Mouse (Mus musculus): ENCODE data around the gene Mllt3.
A peak's percentile ranks its signal among the peaks of the same experiment; 100 is the strongest.

Gene Mllt3

DNA sequence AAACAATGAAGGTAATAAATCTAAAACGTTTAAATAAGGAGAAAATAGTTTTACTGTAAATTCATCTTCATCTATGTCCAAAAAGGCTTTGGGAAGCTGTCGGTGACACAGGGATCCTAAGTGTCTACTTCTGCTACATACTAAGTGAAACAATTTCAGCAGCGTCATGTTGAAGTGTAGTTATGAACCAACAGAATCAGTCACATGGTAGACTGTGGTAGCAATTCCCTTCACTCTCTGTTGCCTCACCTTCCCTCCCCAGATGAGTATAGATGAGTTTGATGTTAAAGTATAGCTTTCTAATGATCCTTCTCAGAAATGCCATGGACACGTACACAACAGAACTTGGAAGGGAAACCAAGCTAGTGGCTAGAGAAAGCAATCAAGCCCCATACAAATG is 79.9 kb downstream of the Mllt3 start:
- DNase-seq (ENCODE audit: low read depth, low spot score), result no peak

DNA sequence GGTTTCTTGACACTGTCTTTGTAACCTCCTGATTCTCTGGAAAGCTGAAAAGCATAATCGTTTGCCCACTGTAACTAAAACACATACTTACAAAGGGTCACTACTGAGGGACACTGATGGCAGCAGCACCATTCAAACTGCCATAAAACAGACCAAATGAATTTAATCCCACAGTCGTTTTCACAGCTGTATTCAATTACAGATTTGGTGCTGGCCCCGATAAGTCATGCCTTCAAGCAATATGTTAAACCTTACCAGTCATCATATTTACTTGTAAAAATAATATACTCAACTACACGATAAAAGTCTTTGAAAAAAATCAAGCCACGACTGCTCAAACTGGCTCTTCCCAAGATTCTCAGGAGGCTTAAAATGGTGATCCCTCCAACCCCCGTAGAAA is 83.7 kb downstream of the Mllt3 start:
- no peak for DNase-seq (ENCODE audit: low read depth, low spot score)

DNA sequence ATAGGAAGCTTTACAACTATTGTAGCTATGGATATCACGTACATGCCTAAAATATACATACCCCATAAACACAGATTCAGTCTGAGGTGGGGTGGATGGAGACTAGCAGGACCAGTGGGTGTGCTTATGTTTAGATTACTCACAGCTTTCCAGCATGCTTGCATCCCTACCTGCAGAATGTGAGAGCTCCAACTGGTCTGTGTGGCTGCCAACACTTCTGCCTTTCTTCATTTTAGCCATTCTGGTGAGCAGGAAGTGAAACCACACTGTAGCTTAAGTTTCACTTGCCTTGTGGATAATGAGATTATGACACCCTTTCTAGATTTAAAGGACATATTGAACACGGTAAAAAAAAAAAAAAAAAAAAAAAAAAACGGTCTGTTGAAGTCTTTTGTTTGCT is 88.8 kb downstream of the Mllt3 start:
- DNase-seq (ENCODE audit: low read depth, low spot score), result peak; percentile 32

DNA sequence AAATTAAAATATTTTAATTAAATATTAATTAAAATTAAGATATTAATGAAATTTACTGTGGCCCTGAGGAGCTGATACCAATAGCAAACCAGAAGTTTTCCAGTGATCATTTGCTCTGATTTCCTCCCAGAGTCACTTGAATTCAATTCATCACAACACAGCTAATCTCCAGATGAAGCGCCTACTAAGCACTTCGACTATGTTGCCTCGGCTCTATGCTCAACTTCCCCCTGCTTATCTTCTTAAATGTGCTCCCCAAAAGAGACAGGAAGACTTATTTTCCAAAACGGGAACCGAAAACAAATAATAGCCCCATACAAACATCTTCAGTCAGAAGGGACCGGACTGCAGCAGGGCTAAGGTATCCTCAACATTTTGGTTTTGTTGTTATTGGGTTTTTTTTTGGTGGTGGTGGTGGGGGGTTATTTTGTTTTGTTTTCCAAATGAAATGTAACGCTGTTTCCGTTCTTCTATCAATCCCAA is 90.2 kb downstream of the Mllt3 start:
- no peak for DNase-seq (ENCODE audit: low read depth, low spot score)

DNA sequence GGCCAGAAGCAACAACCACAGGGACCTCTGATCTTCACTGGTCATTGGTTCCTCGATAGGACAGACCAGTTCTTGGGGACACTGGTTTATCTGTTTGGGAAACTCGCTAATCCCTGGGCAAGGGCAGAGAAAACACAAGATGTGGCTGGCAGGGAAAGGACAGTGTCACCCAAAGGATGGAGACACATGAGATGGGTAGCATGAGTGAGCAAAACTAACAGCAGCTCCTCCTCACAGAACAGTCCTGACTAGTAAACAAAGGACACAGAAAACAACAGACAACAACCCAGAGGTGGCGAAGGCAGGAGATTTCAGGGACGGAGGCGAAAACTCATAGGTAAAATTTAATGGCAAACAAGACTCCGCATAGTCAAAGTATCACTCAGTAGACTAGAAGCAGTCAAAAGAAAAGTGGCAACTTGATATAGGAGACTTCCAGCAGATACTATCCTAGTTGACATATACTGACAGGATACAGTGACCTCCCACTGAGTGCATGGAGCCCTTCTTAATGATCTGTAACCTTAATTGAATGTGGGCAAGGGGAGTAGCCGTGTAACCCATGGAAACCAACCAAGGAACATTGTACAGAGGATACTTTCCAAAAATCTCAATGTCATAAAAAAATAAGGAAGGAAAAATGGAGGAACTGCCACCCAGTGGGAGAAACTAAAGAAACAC is 93.5 kb downstream of the Mllt3 start:
- DNase-seq (ENCODE audit: low read depth, low spot score), result no peak

DNA sequence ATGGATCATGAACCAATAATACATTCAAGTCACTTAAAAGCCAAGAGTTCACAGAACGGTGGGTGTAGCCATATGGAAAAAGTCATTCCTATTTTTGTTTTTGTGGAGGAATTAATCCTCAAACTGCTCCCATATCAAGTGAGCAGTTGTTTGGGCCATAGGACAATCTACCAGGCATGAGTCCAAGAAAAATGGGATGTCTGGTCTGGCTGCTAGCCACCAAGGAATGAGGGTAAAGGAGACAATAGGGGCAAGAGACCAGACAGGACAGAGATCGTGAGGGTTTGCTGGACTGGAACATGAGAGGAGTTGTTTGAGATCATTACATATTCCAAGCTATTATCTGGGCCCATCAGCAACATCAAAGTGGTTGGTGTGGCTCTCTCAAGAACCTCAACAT is 96.8 kb downstream of the Mllt3 start:
- DNase-seq (ENCODE audit: low read depth, low spot score), result peak; percentile 16

DNA sequence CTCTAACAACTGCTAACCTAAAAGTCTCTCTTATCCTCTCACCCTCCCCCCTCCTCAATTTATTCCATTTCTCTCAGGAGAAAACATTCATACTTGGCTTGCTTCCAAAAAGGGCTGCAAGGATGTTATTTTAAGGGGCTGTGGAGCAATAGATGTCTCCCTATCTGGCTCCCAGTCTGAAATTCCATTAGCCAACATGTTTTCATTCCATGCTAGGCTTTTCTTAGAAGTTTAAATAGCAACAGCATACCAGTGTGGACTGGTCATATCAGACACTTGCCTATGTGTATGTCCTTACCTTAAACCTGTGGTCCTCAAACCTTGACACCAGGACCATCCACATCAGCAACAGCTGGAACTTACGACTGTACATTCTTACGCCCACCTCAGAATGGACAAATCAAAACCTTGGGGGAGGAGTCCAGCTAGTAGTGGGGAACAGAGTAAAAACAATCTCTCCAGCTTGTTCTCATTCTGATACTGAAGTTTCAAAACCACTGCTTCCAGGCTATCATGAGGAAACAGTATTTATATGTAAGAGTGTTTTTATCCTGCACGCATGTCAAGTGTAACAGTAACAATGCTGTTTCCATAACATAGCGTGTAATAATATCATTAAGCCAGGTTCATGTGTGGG is 99.3 kb downstream of the Mllt3 start:
- DNase-seq (ENCODE audit: low read depth, low spot score), result no peak

DNA sequence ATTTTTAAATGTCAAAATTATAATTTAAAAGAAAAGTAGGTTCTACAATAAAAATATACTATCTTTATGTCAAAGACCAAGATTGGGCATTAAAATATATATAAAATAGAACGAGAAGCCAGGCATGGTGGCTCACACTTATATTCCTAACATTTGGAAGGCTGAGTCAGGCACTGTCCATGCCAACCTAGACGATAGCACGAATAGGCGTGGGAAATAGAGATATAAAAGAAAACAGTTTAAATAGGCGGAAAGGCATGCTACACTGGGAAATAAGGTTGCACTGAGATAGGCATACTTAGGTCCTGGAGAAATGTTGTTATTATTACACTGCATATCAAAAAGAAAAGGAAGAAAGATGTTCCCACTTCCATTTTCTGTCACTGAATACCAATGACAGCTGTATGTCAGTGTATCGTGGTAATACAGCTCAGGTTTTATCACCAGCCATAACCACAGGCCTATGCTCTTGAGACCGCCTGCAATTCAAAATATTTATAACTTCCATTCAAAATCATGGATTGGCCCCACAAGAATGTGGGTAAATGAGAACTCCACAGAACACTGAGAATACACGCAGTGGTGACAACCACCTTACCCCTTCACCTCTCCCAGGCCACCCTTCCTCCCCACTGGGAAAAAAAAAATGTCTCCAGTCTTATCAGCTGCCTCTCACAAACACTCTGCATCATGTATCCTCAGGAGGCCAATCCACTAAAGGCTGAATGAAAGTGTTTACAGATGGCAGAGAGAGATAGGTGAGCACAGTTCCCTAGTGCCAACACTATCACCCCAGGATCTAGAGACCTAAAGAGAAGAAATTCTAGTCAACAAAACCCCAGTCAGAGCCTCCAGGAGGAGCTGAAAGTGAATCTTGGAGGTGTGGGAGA is 102.6 kb downstream of the Mllt3 start:
- DNase-seq (ENCODE audit: low read depth, low spot score), result no peak

DNA sequence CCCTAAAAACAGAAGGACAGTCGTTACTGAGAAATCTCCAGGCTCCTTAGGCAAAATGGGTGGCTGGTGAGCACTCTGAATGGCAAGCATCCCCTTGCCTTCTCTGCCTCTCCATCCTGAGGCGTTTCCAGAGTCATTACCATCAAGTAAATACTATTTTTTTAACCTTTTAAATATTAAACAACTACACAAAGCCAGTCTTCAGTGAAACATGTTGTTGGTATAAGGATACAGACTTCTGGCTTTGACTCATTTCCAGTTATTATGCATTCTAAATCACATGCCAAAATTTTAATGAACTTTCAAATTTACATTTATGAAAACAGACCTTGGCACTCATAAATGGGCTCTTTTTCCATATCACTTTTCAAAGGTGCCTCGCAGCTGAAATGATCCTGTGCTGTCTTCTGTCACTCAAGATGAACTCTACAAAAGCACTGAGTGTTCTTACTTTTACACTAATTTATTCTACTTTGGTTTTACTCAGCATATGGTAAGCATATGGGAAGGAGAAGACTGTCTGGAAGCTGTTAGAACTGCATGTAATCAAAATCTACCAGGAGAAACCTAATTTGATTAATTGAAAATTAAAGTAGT is 104.5 kb downstream of the Mllt3 start:
- no peak for DNase-seq (ENCODE audit: low read depth, low spot score)

DNA sequence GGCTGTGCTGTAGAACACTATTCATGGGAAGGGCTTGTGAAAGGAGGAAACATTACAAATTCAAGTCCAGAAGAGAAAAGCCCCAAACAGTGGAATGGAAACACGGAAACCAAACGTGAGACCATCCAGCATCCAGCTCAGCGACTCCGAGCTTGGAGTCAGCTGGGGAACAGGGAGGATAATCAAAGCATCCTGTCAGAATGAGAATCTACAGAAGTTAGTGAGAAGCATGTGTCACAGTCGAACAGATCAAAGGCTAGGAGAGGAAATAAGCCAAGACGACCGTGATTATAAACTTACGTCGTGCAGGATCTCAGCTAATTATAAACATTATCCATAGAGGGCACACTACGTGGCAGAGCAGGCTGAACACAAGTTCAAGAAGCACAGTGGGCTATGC is 105.8 kb downstream of the Mllt3 start:
- DNase-seq (ENCODE audit: low read depth, low spot score), result peak; percentile 23

DNA sequence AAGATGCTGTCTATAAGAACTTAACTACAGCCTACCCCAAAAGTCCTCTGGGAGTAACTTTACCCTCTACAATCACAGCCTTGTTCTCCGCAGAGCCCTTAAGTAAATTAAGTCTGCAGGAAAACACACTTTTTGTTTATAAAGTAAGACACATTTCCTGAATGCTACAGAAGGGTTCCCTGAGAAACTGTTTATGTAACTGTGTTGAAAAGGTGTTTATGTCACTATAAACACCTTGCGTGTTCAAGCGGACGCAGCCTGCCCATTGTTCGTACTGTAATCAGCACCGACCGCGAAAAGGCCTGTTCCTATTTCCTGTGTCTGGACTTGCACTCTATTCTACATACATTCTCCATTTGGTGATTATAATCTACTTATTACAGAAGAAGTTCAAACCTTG is 112.5 kb downstream of the Mllt3 start:
- DNase-seq (ENCODE audit: low read depth, low spot score), result no peak

DNA sequence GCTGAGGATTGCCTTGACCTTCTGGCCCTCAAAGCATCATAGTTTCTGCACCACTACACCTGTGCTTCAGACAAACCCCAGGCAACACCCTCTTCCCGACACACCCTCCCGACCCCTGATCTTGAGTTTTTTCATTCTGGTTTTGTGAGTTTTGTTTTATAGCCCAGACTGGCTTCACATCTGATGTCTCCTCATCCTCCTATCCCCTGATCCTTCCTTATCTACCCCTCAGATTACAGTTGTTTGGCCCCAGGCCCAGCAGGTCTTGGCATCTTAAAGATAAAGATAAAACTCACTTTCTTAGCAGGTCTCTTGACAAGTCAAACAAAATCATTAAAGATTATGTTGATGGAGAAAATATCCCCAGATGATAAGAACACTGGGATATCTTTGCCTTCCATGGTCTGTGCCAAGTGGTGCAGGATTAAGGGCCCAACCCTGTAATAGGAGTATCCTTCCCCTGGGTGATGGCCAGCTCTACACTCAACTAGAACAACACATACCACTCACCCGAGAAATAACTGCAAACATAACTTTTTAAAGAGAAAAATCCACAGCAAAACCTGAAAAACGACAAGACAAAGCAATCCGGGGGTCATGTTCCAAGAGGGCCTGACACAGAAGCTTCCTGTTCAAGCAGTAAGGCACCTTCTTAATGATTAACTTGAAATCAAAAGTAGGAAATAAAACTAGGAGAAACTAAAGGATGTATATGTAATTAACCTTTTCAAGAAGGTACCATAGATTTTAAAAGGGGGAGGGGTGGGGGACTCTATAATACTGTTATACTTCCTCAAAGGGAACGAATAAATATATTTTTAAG is 121.8 kb downstream of the Mllt3 start:
- DNase-seq (ENCODE audit: low read depth, low spot score), result no peak

DNA sequence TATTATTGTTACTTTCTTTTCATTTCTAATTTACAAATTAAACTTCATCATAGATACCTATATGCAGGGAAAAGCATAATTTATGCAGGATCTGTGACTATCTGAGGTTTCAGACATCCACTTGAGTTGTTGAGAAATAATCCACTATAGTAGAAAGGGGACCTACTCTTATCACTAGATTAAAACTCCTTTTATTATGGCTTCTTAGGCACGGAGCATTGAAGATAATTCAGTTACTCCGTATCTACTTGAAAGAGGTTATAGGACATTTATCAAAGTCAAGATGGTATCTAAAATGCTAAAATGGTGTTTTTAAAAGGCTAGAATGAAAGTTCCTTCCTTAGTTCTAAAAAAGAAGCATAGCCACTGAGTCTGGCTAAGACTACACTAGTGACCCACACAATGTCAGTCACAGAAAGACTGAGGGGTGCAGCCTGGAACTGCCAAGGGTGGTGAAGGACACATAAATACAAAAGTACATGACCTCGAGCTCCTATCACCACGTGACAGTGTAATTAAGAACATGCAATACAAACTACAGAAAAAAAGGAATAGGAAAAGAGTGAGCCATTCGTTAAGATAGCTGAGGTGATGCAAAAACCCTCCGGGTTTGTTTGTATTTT is 127.9 kb downstream of the Mllt3 start:
- no peak for DNase-seq (ENCODE audit: low read depth, low spot score)

DNA sequence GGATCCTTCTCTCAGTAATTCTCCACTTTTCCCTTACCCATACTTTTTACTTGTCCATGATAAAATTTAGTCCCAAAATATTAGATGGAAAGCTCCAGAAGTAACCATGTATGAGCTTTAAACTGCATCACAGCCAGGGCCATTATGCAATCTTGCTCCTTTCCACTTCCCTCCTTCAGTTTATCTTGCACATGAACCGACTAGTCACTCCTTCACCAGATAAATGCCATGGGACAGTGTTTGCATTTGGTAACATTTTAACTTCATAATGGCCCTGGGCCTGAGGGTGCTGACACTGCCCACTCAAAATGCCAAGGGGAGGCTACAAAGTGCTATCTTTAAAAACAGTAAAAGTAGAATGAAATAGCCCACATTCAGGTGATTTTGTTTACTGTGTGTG is 128.4 kb downstream of the Mllt3 start:
- DNase-seq (ENCODE audit: low read depth, low spot score), result no peak

DNA sequence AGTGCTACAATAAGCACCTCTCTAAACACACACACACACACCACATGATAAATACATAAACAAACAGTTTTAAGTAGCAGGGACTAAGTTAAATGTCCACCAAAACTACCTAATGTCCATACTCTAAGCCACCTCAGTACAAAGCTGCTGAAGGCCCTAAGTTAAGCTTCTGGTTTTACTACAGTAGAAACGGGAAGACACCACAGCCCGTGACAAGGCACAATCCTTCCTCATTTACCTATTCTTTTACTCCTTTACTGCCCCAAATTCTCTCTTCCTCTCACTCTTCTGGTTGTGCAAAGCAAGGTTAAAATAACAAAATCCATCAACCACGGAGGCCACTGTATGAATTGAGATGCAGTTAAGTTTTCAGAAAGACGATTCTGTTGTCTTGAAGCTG is 130.6 kb downstream of the Mllt3 start:
- no peak for DNase-seq (ENCODE audit: low read depth, low spot score)

DNA sequence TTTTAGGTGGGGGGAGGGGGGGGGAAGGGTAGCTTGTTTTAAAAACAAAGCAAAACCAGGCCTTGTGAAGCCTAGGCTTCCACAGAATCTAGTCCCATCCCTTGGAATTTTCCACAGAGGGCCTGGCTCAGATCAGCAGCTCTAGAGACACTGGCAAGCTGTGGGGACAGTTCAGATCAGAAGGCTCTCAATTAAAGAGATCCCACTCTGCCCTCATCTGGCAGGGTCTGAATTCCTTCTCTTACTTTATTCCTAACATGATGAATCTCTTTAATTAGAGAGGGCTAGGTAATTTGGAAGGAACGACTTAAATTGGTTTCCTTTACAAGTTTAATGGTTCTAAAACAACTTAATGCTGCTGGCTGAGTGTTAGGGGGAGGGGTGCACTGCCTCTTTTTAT is 132.0 kb downstream of the Mllt3 start:
- DNase-seq (ENCODE audit: low read depth, low spot score), result no peak

DNA sequence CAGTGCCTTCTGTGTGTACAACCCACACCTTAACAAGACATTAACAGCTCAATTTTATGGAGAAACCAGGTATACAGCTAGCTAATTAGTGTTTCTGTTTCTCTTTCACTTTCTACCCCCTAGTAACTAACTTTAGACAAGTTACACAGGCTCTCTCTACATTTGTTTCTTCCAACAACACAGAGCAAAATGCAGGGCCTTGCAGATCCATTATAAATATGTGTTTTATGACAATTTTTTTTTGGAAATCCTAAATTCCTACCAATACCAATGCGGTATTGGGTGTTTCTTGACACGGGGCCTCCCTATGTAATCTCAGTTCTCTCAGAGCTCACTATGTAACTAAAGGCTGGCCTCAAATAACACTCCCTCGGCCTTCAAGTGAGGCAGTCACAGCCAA is 139.7 kb downstream of the Mllt3 start:
- peak; percentile 26 for DNase-seq (ENCODE audit: low read depth, low spot score)

DNA sequence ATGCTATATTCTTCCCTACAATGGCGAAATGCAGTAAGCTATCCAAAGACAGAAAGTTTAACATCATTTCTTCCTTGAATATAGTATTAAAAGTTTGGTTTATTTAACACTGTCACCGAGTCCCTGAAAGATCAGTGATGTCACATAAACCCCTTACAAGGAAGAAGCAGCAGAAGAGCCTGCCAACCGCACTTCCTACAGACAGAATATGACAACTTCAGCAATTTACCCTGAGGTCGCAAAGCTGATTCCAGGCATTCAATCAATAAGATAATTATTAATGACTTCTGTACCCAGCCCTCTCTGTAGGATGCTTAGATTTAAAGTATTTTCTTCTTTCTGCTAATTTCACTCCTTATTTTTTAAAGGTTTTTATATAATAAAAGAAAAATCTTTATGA is 140.2 kb downstream of the Mllt3 start:
- peak; percentile 12 for DNase-seq (ENCODE audit: low read depth, low spot score)

DNA sequence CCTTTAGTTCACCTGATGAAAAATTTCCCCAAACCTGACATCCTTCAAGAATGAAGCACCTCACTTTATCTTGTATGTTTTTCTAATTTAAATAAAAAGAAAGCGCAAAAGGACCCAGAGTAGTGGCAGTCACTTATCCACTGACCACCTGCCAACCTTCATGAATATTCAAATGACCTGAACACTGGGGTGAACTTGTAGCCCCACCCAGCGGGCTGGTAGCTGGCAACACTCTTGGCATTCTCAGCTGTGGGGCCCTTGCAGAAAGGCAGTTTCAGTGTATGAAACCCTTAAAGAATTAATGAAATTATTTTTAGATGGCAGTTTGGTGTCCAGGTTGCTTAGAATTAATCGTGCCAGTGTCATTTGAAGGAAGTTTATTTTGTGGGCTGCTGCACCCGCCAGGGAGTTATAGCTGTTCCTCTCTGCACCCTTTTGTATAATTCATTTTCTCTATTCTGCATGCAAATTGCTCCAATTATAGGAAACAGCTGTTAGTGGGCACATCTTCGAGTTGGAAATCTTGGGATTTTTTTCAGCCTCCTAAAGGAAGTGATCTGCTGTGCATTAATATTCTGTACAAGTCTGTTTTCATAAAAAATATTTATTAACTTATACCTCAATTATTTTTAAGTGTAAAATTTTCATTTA is 149.8 kb downstream of the Mllt3 start:
- no peak for DNase-seq (ENCODE audit: low read depth, low spot score)

DNA sequence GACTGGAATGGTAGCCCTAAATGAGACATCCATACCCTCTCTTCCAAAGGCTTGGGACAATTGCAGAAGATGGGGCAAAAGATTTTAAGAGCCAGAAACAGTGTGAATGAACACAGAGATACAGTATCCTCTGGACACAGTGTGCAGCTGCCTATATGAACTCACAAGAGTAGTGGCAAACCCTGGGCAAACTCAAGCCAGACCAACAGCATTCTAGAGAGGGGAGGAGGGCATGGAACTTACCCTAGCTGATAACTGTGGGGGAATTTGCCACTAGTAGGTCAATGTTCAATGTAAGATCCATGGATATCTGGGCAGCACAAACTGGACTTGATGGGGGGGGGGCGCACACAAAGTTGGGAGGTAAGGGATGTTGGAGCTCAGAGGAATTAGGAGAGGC is 151.2 kb downstream of the Mllt3 start:
- no peak for DNase-seq (ENCODE audit: low read depth, low spot score)

Measured in CD4-positive, CD25-positive, alpha-beta regulatory T cell, adult 2 months (primary cell).